Mouse (Mus musculus): ENCODE results near the gene Gm20772.
"Not testable (repeated sequence)": the region's sequence is repeated elsewhere in the genome, so short reads cannot be mapped to it uniquely, and the experiment has no call there.

Gene Gm20772

GRCm38 (mm10) chrY:17874441-17874840 is at the start of gene Gm20772, which contains the start of gene Gm20831:
Gene Gm20772 (plus strand): TSS chrY:17874741.
Gene Gm20831 (plus strand): TSS chrY:17874741.
- DNase-seq (ENCODE audit: low read depth, low spot score) = not testable (repeated sequence)

GRCm38 (mm10) chrY:17846166-17846565 is 28.4 kb upstream of the Gm20772 start, which contains the start of gene Gm21904:
Gene Gm21904 (minus strand): TSS chrY:17846266.
- DNase-seq (ENCODE audit: low read depth, low spot score) = not testable (repeated sequence)
